Mouse (Mus musculus): ENCODE data around the gene Dhx35.

The Dhx35 gene

DNA sequence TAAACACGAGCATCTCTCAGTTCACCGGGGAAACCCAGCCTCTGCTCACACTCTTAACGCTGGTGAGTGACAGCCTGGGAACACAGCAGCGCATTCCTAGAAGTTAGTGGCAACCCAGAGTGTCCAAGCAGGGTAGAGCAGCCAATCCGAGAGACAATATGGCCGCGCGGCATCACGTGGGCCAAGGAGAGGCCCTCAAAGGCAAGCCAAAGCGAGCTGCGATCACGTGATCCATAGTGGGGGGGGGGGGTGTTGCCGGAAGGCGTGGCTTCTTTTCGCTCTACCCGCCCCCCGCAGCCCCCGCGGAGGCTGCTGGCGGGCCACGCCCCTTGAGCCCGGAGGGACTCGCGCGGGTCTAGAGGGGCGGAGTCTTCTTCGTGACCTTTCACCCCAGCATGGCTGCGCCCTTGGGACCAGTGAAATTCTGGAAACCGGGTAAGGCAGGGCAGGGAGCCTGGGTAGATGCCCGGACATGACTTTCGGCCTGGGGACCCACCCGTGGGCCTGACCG is at the start of gene Dhx35:
Gene Dhx35, plus strand, starts transcription at position 314 of the 511 bp plus-strand sequence.
- peak; percentile 96 for DNase-seq (ENCODE audit: low read depth)

DNA sequence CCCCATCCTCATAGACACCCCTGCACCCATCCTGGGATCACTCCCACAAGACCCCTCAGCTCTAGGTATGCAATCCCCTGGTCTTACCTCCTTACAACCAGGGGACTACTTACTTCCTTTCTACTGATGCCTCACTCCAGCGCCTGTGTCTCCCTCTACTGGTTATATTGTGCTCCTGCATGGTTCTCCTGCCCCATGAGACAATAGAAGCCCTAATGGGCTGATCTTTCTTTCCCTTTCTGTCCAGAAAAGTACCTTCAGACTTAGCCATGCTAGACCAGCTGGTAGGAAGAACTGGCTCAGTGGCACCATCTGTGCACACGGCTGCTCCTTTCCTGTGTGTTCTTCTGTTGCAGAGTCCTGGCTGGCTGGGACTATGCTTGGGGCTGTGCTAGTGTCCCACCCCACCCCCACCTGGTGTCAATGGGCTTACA is 49.5 kb upstream of the Dhx35 start:
- DNase-seq (ENCODE audit: low read depth), result peak; percentile 86

DNA sequence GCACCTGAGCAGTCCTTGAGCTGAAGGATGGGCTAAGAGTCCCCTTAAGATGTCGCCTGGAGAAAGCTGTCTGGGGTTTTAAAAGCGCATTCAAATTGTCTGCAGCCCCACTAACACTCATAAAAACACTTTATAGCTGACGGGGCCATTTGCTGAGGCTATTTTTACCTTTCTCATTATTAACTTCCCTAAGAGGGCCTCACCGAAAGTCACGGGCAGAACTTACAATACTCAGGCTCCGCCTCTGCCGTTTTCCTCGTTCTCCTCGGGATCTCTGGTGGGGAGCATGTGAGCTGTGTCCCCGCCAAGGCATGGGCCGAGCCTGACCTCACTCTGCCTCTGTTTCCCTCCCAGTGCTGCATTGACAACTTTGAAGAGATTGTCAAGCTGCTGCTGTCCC is 48.4 kb upstream of the Dhx35 start:
- no peak for DNase-seq (ENCODE audit: low read depth)

DNA sequence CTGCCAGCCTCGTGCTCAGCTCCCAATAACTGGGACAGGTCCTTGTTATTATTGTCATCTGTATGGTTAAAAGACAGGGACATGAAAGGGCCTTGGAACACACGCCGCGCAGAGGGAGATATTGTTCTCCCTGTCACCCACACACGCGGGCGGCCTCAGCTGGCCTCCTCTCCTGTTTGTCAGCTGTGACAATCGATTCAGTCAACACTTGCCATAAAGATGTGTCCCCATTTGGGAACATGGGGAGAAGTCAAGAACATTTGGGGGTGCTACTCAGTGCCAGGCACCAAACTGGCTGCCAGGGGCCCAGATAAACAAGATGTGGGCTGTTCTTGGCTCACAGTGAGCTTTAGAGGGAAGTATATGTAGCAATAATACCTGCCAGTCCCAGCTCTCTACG is 45.2 kb upstream of the Dhx35 start:
- no peak for DNase-seq (ENCODE audit: low read depth)

DNA sequence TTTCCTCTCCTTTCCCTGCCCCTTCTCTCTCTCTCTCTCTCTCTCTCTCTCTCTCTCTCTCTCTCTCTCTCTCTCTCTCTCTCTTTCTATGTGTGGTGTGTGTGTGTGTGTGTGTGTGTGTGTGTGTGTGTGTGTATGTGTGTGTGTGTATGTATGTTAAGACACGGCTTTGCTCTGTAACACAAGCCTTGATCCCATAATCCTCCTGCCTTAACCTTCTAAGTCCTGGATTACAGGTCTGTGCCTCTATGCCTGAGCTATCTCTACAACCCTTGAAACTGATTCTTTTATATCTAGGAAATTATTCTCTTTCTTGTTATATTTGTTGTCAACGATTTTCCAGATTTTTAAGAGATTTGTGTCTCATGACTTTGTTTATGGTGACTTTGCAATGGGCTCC is 34.4 kb upstream of the Dhx35 start:
- no peak for DNase-seq (ENCODE audit: low read depth)

DNA sequence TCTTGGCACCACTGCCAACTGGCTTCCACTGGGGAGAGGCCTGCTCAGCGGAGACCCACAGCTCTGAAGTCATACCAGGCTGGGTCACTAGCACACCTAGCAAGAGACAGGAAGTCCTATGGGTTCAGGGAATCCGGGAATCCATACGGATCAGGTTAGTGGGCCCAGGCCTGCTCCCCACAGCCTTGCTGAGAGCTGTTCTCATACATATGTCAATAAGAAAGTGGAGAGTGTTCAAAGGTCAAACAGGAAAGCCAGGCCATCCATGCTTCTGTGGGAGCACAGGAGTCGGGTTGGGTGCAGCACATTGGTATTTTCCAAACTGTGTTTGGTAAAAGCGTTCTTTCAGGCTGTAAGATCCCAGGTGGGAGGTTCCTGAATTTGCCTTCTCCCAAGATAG is 32.3 kb upstream of the Dhx35 start:
- DNase-seq (ENCODE audit: low read depth), result no peak

DNA sequence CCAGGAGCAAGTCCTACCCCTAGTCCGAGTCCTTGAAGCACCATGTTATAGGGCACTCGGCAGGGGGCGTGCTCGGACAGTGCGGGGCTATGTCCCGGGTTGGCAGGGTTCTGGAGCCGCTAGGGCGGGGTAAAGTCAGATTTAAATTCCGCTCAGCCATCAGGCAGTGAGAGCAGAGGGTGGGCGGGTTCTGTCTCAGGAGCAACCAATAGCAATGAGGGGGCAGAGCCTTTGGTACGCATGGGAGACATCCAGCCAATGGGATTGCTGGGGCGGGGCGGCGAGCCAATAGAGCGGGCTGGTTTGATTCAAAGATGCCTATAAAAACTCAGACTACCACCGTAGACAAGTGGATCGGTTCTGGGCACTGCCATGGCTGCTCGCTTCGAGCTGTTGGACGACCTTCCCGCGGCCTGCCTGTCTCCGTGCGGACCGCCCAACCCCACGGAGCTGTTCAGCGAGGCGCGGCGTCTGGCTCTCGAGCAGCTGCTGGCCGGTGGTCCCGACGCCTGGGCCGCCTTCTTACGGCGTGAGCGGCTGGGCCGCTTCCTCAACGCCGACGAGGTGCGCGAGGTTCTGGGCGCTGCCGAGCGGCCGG is 26.8 kb upstream of the Dhx35 start, which contains the start of gene Fam83d:
Gene Fam83d, plus strand, starts transcription at position 352 of the 598 bp plus-strand sequence.
- peak; percentile 96 for DNase-seq (ENCODE audit: low read depth)

DNA sequence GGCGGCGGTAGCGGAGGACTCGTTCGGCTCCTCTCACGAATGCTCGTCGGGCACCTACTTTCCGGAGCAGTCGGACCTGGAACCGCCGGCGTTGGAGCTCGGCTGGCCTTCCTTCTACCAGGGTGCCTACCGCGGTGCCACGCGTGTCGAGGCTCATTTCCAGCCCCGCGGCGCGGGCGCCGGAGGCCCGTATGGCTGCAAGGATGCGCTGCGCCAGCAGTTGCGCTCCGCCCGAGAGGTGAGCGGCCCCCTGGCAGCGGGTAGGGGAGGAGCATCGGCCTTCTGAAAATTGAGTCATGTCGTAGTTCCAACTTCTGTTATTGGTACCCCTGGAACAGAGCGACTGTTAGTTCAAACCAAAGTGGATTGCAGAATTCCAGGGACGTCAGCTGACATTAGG is 26.3 kb upstream of the Dhx35 start:
- peak; percentile 70 for DNase-seq (ENCODE audit: low read depth)

DNA sequence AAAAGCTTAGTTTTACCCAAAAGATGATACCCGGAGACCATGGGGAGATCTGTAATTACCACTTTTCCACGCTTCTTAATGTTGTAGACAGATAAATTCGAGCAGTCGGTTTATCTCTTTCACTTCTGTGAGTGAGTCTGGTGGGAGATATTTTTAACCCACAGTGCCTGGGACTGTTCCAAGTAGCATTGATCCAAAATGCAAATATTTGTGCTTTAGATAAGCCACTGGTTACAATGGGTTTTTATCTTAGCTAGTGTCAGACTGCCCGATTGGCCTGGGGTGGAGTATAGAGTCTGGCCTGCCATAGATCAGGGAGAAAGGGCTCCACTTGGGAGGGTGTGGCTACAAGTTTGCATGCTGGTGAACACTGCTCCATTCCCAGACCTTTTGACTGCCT is 25.8 kb upstream of the Dhx35 start:
- DNase-seq (ENCODE audit: low read depth), result no peak

DNA sequence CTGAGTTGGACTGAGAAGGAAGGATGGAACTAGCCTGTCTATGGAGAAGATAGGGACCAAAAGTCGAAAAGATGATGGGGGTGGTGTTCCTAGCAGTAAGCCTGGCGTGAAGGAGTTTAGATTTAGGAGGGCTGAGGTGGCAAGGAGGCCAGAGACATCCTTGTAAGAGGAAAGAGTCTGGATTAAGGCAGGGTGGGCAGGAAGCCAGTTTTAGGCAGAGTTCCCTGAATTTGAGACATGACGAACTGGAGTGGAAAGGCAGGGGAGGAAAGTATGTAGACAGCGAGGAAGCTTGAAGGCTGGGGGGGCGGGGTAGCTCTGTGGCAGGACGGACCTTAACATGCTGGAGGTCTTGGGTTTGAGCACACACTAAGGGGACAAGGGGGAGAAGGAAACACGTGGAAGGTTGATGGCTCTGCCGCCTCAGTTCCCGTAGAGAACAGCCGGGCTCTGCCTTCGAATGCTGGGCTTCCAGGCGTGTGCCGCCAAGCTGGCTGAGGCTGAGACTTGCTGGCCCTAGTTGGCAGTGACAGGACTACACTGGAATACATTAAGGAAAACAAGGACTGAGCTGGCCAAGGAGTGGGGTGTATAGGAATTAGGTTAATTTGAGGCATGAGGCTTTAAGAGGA is 24.4 kb upstream of the Dhx35 start:
- no peak for DNase-seq (ENCODE audit: low read depth)

DNA sequence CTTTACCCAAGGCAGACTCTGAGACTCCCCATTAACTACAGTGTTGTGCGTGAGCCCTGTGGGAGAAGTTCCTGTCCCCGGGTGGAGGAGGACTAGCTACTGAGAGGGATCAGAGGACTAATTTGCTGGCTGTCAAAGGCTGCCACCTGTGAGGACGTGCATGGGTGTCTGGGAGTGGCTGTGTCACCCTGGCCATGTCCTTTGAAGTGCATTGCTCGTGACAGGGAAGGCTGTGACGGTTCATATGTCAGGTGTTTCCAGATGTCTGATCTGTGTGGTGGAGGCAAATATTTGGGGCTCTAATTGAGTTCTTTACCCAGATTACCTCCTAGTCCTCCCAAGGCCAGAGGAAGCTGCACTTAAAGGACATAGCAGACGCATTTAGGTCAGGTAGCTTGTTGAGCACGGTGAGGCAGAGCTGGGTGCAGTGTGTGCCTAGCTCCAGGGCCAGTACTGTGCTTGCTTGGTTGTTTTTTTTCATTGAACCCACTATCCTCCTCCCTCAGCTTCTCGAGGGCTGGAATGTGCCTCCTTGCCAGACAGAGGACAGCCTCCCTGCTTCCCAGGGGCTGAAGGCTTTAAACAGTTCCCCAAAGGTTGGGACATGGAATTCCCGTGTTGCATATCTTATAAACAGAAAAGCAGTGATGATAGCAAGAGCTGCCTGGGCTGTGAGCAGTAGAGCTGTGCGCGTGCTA is 23.4 kb upstream of the Dhx35 start:
- DNase-seq (ENCODE audit: low read depth), result no peak

DNA sequence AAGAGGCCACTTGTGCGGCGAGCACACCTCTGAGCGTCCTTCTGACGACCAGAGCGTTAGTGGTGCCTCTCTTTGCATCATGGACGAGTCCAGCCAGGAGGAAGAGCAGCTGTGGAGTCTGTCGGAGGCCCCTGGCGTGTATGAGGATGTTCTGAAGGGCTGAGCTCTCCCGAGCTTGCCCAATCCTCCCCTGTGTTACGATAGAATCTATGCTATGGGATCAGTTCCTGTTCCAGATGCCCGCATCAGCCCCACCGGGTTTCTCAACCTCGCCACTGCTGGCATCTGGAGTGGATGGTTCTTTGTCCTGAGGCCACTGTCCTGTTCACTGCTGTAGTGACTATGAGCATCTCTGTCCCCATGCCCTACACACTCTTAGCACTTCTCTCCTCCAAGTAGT is 21.8 kb upstream of the Dhx35 start:
- DNase-seq (ENCODE audit: low read depth), result no peak

DNA sequence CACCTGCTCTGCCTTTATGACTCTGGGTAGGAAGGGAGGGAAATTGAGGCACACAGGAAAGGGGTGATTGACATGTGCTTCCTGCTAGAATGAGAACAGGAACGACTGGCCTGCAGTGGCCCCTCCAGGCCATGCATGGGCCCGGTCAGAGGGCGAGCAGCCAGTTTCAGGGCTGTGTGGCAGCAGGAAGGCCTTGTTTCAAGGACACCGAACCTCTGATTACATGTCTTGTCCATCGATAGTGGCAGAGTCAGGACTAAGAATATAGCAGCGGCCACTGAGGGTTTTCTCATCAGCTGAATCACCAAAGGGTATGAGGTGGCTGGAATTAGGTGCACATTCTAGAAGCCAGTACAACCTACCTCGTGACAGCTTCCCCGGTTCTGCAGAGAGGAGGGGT is 19.7 kb upstream of the Dhx35 start:
- DNase-seq (ENCODE audit: low read depth), result no peak

DNA sequence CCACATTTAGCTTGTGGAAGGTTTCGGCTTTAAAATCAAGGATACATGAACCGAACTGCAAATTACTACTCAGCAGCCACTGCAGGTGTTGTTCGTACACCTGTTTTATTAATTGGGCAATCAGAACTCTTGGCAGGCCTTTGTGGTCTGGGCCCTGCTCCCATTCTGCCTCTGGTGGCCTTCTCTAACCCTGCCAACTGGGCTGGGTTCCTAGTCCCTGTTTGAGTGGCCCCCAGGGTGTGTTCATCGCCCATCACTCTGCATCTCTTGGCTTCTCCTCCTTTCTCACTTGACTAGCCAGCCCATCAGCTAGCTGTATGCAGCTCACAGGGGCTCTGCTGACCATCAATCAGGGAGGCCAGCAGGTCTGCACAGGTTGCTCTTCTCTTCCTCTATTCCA is 17.9 kb upstream of the Dhx35 start:
- no peak for DNase-seq (ENCODE audit: low read depth)

DNA sequence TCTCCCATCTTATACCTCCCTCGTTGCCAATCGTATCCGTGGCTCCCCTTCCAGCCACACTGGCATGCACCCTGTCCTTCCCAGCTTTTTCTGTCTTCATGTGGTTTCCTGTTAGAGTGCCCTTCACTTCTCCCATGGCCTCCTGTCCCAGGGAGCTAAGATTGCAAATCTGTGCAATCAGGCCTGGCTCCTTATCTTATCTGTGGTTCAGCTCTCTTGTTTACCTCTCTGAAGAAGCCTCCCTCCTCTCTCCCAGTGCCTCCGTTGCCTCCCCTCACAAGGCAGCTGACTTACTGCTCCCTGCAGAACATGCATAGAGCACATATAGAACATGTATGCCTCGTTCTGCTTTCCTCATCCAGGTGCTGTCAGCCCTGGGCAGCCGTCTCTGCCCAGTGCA is 17.1 kb upstream of the Dhx35 start:
- DNase-seq (ENCODE audit: low read depth), result no peak

DNA sequence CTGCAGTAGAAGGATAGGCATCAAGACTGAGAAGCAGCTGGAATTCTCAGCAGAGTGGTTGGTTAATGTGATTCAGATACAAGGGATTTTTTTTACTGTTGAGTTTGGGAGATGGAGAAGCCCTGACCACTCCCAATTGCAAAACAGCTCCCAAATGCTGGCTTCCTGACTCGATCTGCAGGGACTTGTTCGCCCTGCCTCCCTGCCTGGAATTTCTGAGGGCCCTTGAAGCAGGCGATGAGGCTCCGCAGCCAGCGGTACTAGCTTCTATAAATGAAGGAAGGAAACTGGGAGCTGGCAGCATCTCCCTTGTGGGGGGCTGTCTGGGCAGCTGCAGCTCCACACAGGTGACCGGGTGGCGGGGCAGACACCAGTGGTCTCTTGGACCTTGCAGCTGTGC is 16.3 kb upstream of the Dhx35 start:
- no peak for DNase-seq (ENCODE audit: low read depth)

DNA sequence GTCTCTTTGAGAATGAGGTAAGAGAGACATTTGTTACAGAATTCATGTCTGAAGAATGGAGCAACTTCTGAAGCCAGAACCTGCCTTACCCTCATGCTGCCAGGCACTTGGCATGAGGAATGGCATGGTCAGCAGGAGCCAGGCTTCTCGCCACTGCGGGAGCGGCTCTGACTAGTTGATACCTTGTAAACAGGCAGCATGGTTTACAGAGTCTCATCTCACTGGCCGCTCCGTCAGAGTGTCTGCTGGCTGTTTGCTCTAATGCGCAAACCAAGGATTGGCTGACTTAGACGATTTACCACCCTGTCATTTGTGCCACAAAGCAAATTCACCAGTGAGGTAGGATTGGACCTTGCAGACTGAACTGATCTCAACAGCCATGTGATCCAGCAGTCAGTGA is 13.5 kb upstream of the Dhx35 start:
- no peak for DNase-seq (ENCODE audit: low read depth)

DNA sequence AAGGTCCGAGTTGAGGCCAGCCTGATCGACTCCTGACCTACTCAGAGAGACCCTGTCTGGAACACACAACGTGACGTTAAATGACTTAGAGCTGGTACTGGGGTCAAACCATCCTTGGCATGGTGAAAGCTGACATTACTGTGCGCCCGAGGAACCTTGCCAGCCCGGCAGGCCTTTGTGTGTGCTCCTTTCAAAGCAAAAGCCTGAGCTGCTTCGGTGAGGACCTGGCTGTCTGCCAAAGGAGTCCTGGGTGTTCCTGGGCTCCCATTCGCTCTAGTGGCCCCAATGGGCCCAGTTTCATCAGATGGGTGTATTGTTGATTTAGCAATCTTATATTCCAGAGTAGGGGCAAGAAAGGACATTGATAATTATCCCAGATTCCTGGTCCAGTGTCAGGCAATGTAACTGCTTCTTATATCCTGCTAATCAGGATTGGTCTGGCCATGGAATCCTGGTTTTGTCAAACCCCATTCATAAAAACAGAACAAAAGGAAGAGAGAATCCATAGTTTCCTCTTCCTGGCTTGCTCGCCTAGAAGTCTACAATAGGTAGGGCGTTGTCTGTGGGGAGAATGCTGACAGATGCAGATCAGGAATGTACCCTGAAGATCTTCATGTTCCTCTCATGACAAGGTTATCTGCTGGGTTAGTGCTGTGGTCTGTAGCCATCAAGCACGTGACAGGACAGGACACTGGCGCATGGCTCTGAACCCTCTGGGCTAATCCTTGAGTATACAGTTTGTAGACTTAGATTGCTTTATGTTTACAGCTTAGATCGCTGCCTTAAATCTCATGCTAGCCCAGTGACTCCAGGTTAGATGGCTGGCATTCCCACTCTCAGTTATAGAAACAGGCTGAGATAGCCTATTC is 7.4 kb upstream of the Dhx35 start:
- no peak for DNase-seq (ENCODE audit: low read depth)

DNA sequence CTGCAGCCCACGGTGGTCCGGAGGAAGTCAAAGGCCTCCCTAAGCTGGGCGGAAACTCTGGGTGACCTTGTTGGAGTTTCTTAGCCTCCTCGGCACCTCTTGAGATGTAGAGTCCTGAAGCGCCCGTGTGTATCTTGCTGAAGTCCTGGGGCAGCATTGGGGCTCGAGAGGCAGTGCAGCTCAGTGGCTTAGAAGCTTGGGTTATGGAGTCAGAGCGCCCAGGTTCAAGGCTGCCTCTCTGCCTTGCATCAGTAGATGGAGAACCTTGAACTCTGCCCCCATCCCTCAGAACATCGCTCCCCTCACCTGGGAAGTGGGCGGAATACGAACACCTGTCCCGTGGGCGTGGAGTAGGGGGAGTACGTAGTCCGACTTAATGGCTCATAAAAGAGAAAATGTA is 436 bp downstream of the Dhx35 start:
- DNase-seq (ENCODE audit: low read depth), result no peak

DNA sequence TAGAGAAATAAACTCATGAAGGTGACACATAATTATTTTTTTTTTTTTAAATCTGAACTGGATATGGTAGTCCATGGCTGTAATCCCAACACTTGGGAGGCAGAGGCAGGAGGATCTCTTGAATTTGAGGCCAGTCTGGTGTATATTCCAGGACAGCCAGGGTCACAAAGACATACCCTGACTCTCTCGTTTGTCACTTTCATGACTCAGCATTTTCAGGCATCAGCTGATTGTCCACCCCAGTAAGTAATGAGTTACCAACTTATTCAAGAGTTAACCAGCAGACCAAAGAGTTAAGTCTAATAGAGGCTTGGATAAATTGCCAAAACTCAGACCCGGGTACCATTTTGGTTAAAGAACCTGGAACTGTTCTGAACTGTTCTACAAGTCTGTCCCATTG is 1.3 kb downstream of the Dhx35 start:
- DNase-seq (ENCODE audit: low read depth), result no peak

DNA sequence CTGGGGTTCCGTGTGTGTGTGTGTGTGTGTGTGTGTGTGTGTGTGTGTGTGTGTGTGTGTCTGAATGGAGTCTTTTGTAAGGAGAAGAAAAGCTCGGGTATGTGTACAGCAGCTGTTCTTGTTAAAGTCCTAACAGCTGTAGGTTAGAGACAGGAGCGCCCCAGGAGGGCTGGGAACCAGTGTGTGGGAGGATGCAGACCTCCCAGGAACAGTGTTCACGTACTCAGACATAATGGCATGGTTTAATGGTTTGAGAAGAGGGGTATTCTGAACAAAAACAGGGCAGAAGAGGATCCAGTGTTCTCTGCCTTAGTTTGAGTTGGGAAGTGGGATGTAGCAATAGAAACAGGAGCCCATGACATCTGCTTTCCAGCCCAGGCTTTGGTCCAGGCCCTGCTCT is 4.7 kb downstream of the Dhx35 start:
- DNase-seq (ENCODE audit: low read depth), result no peak

DNA sequence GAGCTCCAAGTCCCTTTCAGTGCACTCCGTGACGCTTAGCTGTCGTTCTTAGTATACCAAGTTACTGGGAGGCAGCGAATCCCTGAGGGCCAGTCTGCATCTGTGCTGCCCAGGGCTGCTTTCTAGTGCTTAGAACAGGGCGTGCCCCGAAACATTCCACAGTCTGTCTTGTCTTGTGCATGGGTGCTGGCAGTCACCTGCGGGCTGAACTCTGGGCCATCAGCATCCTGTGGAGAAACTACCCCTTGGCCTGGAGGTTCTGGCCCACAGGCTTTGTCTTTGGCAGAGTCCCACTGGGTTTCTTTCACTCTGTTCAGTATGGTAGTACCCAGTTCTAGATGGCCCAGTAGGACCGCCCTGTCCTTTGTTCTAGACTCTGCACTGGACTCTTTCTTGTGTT is 6.2 kb downstream of the Dhx35 start:
- no peak for DNase-seq (ENCODE audit: low read depth)

Data from naive thymus-derived CD4-positive, alpha-beta T cell, adult 2 months (primary cell).